Mouse (Mus musculus) stomach, postnatal 0 days (tissue): ENCODE measurements around the gene Sept5.

ENCODE experiments used
- CTCF ChIP-seq: IDR thresholded peaks from 2 replicates; pipeline ENCODE4 v1.5.1; 2016; ENCODE audit warnings: antibody characterized with exemption, low read depth, mild to moderate bottlenecking, moderate library complexity
- EP300 ChIP-seq: optimal IDR thresholded peaks from 2 replicates; pipeline ENCODE3; 2016; ENCODE audit warnings: antibody characterized with exemption

- TF ChIP-seq CTCF (no peak), EP300 (no peak)
Measured at GRCm38 (mm10) chr16:18636401-18636800, 6.6 kb upstream of the Sept5 start.
